Mouse (Mus musculus) adrenal gland, postnatal 10 days (tissue): ENCODE measurements at regions not wholly inside any gene's neighbourhood (a gene's known extent, or its start where the extent isn't known, plus 50 kb on each side); places are given as distances from the start of the nearest gene placed in this dataset.

ENCODE experiments used
- DNase-seq: peaks from one replicate; pipeline ENCODE4 v3.0.0; 2021; ENCODE audit warnings: mixed read lengths

DNA sequence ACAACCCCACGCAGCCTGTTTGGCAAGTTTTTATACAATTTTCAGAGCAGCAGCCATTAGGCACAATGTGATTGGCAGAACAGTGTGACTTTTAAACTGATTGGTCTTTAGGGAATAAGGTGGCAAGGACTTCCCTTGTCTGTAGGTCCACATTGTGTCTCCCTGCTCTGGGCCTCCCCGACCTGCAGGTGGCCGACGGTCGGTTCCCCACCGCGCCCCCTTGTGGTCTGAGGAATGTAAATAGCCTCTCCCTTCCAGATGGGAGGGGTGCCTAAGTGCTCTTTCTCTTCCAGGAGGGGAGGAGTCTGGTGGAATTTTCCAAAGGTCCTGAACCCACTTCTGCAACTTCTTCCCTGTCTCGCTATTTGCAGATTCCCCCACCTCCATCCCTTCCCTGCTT is 52.5 kb upstream of the Prr5 start:
- DNase-seq: peak; percentile 89

- peak; percentile 96 for DNase-seq
These were observed 55.6 kb upstream of the Prr5 start for GRCm38 (mm10) chr15:84613536-84614527.

DNA sequence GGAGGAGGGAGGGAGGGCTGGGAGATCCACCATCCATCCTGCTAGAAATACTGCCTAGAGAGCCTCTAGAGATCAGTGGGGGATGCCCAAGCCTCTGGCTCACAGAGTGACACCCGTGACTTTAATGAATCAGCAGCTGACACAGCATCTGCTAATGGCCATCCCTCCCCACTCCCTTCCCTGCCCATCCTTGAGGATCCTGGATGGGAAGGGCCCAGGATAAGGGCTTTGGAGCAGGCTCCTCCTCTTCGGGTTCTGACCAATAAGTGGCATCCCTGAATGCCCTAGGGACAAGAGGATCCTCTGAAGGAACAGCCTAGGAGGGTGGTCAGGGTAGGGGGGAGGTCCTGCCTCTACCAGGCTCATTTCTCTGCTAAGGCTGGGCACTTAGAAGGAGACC is 55.3 kb upstream of the Rtl6 start:
- DNase-seq: no peak

DNA sequence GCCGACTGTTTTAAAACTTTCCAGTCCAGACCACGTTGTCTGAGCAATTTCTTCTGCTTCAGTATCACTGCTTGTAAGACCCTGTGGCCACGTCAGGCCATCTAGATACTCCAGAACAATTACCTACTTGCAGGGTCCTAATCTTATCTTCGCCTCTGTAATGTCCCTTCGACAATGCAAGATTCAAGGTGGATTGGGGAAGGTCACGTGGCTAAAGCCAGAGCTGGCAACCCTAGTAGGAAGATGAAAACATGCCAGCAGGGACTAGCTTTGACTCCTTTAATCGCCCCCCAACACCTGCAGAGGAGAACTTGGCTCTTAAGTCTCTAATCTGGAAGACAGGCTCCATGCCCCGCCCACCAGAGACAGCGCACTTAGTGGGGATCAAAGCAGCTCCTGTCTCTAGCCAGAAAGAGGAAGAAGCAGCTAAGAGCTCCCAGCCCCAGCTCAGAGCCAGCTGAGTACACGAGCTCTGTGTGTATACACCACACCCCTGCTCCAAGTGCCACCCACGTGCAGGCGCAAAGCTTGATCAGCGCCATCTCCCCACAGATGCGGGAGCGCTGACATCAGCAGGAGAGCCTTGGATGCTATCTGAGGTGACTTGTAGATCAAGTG is 52.3 kb upstream of the Rtl6 start:
- no peak for DNase-seq

DNA sequence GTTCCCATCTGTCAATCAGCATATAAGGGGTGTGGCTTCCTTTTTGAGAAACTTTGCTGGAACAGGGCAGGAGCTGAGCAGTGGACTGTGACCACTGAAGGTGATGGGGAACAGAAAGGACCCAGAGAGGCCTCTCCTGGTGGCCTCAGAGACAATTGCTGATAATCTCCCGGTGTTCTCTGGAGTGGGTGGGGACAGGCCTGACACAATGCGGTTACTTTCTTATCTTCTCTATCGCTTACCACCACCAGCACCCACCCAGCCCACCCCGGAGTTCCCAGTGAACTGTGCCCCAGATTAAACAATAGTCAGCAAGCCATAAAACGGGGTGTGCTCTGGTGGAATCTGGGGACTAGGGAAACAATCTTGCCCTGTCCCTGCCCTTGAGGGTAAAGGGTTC is 51.4 kb upstream of the Rtl6 start:
- DNase-seq: no peak
